Mouse (Mus musculus) thymus, adult 2 months (tissue): ENCODE results near the gene Clspn. TPM values are rescaled to one million over a fixed set of nuclear protein-coding genes. Genes with fewer than 3 reads are reported as not detected.

Experiments
- DNase-seq: peaks from one replicate; pipeline ENCODE4 v3.0.0; 2021
- H3K27ac ChIP-seq: fragments of 200-500 bp; 2 replicates; pipeline ENCODE4 v1.5.1; 2012; ENCODE audit warnings: low read length, control low read depth; ENCODE audit not compliant: control insufficient read depth, insufficient read depth
- H3K27me3 ChIP-seq: fragments of 200-500 bp; 2 replicates; pipeline ENCODE4 v1.6.1; 2012; ENCODE audit warnings: mild to moderate bottlenecking, low read length, moderate library complexity, mixed read lengths; ENCODE audit not compliant: control insufficient read depth, insufficient read depth
- H3K36me3 ChIP-seq: fragments of 200-500 bp; 2 replicates; pipeline ENCODE4 v1.6.1; 2012; ENCODE audit warnings: mild to moderate bottlenecking, low read length, moderate library complexity; ENCODE audit not compliant: control insufficient read depth, insufficient read depth
- H3K4me1 ChIP-seq: fragments of 200-500 bp; replicated peaks from 2 replicates; pipeline ENCODE4 v1.6.1; 2012; ENCODE audit warnings: low read length; ENCODE audit not compliant: control insufficient read depth, insufficient read depth
- H3K4me3 ChIP-seq: fragments of 200-500 bp; 2 replicates; pipeline ENCODE4 v1.5.1; 2012; ENCODE audit warnings: mild to moderate bottlenecking, low read length, control low read depth, moderate library complexity; ENCODE audit not compliant: control insufficient read depth, insufficient read depth
- CTCF ChIP-seq: fragments of 200-500 bp; IDR thresholded peaks from 2 replicates; pipeline ENCODE4 v1.5.1; 2012; ENCODE audit warnings: mild to moderate bottlenecking, control low read depth, low read length, moderate library complexity, borderline replicate concordance; ENCODE audit not compliant: control insufficient read depth, poor library complexity, insufficient read depth; ENCODE audit errors: extremely low read depth
- POLR2A ChIP-seq: fragments of 200-500 bp; IDR thresholded peaks from 2 replicates; pipeline ENCODE4 v1.6.1; 2012; ENCODE audit warnings: mild to moderate bottlenecking, low read length, control low read depth, moderate library complexity; ENCODE audit not compliant: control insufficient read depth, poor library complexity, insufficient read depth; ENCODE audit errors: extremely low read depth
- WGBS: fragments of 180-500 bp; shearing (Covaris S2); methylation state at CpG from one replicate; pipeline ENCODE4 v1.1.7; 2018; 5-methylcytosine and 5-hydroxymethylcytosine counted together
- polyA plus RNA-seq: library from polyadenylated mRNA; depleted of rRNA; stranded (reverse); fragments of >200 nt; gene quantifications from 2 replicates; pipeline ENCODE4 v1.2.3, GENCODE M21; 2012

Gene Clspn
- polyA plus RNA-seq, 1 experiment: 8.1 TPM

DNA sequence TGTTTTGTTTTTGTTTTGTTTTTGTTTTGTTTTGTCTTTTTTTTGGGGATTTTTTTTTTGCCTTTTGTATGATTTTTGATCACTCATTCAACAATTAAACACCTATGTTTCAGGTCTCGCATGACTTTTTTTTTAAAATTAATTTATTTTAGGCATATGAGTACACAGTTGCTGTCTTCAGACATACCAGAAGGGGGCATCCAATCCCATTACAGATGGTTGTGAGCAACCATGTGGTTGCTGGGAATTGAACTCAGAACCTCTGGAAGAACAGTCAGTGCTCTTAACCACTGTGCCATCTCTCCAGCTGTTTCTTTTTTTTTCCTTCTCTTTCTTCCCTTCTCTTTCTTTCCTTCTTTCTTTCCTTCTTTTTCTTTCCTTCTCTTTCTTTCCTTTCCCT, 3.0 kb upstream of the Clspn start:
- TF ChIP-seq POLR2A (no peak), CTCF (no peak)
- H3K4me3 ChIP-seq: no peak overlapping the region
- no peaks in the 10 kb centered on the region for H3K36me3 ChIP-seq
- no peak for DNase-seq
- H3K27ac ChIP-seq: no peak overlapping the region
- no peaks in the 10 kb centered on the region for H3K27me3 ChIP-seq
- 90% methylated on average over 1 of the region's 1 CpGs for WGBS
- H3K4me1 ChIP-seq: peaks cover 3% of the 10 kb centered on the region

DNA sequence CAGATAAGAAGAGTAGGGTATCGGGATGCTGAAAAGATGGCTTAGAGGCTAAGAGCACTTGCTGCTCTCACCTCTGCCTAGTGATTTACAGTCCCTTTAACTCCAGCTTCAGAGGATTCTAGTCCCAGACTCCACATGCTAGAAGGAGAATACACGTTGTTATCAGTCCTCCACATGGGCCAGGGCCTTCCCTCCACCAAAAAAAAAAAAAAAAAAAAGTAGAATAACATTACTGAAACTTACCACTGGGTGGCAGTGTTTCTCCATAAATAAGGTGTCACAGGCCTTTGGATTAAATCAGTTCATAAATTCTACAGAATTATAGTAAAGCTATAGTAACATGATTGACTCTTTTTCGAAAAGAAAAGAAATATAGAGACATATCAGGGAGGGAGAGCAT, 2.3 kb upstream of the Clspn start:
- no peak overlapping the region for H3K27ac ChIP-seq
- DNase-seq: peak; percentile 9
- WGBS: 34% methylated on average over 3 of the region's 3 CpGs
- peaks cover 3% of the 10 kb centered on the region for H3K4me1 ChIP-seq
- no peak overlapping the region for H3K4me3 ChIP-seq
- H3K36me3 ChIP-seq: no peaks in the 10 kb centered on the region
- TF ChIP-seq CTCF (no peak), POLR2A (no peak)
- H3K27me3 ChIP-seq: no peaks in the 10 kb centered on the region

DNA sequence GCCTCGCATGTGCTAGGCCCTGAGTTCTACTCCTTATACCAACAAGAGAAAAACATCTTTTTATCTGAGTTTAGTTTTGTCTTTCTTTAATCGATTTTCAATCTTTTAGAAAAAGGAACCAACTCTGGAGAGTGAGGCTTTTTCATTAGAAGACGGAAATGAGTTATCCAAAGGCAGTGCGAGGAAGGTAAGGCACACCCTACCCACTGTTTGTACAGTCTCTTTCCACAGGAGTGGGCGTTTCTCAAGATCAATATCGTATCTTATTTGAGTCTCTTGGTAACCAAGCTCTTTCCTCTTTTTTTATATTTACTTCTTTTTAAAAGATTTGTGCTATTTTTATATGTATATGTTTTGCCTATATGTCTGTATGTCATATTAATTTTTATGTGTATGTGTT, 7.1 kb downstream of the Clspn start:
- TF ChIP-seq POLR2A: no peak
- no peak for TF ChIP-seq CTCF
- no peaks in the 10 kb centered on the region for H3K27me3 ChIP-seq
- H3K4me3 ChIP-seq: no peak overlapping the region
- no peaks in the 10 kb centered on the region for H3K4me1 ChIP-seq
- no peak overlapping the region for H3K27ac ChIP-seq
- WGBS: 95% methylated on average over 6 of the region's 6 CpGs
- peaks cover 62% of the 10 kb centered on the region for H3K36me3 ChIP-seq
- DNase-seq: no peak

DNA sequence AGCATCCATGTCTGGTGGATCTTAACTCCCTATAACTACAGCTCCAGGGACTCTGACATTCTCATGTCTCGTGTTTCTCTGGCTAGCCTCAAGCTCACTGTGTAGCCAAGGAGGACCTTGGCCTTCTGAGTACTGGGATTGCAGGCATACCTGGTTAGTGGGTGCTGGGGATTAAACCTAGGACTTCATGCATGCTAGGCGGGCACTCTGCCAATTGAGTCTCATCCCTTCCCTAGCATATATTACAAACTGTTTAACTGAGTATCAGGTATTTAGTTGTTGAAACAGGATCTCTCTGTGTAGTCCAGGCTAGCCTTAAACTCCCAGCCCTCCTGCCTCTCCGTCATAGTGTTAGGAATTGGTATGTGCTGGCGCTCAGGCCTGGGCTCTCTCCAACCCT, 10.5 kb downstream of the Clspn start:
- no peaks in the 10 kb centered on the region for H3K4me1 ChIP-seq
- whole genome bisulfite sequencing: 98% methylated on average over 4 of the region's 4 CpGs
- no peak overlapping the region for H3K4me3 ChIP-seq
- H3K27me3 ChIP-seq: no peaks in the 10 kb centered on the region
- no peak for DNase-seq
- H3K36me3 ChIP-seq: peaks cover 83% of the 10 kb centered on the region
- H3K27ac ChIP-seq: no peak overlapping the region
- TF ChIP-seq POLR2A (no peak), CTCF (no peak)

DNA sequence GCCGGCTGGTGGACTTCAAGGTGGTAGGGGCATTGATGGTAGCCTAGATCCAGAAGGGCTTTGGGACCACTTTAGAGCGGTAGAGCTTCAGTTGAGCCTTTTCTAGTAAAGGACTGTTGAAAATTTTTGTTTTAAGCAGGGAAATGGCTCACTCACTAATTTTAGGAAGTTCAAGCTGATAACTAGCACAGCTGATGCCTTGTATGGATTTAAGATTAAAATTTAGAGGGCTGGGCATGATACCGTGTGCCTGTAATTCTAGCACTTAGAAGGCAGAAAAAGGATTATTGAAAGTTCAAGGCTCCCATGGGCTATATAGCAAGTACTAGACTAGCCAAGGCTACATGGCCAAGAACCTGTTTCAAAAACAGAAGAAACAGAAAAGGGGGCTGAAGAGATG, 13.0 kb downstream of the Clspn start:
- 95% methylated on average over 3 of the region's 3 CpGs for WGBS
- DNase-seq: no peak
- H3K36me3 ChIP-seq: peaks cover 88% of the 10 kb centered on the region
- no peak overlapping the region for H3K4me3 ChIP-seq
- H3K27ac ChIP-seq: no peak overlapping the region
- no peak for TF ChIP-seq CTCF
- TF ChIP-seq POLR2A: no peak
- no peaks in the 10 kb centered on the region for H3K4me1 ChIP-seq
- no peaks in the 10 kb centered on the region for H3K27me3 ChIP-seq

DNA sequence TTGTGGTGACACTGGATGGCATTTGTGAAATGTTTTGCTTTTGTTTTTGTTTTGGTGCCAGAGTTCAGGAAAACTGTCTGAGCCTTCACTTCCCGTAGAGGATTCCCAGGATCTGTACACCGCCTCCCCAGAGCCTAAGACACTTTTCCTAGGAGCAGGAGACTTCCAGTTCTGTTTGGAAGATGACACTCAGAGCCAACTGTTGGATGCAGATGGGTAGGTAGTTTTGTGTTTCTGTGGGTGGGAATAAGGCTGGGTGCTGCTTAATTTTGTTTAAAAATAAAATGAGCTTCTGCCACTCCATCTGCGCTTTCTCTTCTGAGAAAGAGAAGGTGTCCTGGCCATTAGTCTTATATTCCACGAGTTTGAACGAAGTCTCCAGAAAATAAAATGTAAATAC, 19.5 kb downstream of the Clspn start:
- TF ChIP-seq CTCF (no peak), POLR2A (no peak)
- Histone ChIP-seq H3K27me3 (no peaks in the 10 kb centered on the region), H3K4me1 (no peaks in the 10 kb centered on the region), H3K36me3 (peaks cover 88% of the 10 kb centered on the region), H3K27ac (no peak overlapping the region), H3K4me3 (no peak overlapping the region)
- WGBS: 98% methylated on average over 5 of the region's 5 CpGs
- no peak for DNase-seq

DNA sequence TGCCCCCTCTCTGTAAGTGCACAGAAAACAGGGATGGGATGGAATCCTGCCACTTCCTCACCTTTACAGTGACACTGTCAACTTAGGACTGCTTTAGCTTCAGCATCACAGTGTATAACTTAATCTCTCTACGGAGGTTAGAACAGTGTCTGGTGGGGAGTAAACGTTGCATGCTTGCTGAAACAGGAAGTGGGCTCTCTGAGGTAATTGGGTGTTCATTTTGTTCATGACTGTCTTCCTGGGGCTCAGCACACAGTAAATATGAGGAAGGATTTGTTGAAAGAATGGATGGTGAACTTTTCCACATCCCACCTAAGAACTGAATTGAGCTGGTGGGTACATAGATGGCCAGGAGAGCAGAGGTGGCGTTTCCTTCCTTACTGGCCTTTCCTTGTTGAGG, 21.2 kb downstream of the Clspn start:
- H3K27ac ChIP-seq: no peak overlapping the region
- H3K27me3 ChIP-seq: no peaks in the 10 kb centered on the region
- H3K36me3 ChIP-seq: peaks cover 86% of the 10 kb centered on the region
- DNase-seq: no peak
- TF ChIP-seq POLR2A: no peak
- TF ChIP-seq CTCF: no peak
- no peak overlapping the region for H3K4me3 ChIP-seq
- no peaks in the 10 kb centered on the region for H3K4me1 ChIP-seq
- 38% methylated on average over 3 of the region's 3 CpGs for WGBS

DNA sequence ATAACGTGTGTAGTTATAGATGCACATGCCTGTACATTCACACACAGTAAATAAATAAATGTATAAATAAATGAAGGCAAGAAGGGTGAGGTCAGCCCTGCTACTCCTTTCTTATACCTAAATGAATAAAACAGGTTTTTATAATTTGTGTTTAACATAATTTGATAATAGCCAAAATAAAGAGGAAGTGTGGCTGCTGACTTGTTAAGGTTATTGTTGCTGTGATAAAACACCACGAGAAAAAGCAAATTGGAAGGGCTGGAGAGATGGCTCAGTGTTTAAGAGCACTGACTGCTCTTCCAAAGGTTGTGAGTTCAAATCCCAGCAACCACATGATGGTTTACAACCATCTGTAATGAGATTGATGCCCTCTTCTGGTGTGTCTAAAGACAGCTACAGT, 22.3 kb downstream of the Clspn start:
- TF ChIP-seq POLR2A (no peak), CTCF (no peak)
- WGBS: 95% methylated on average over 2 of the region's 2 CpGs
- no peak overlapping the region for H3K4me3 ChIP-seq
- H3K27me3 ChIP-seq: no peaks in the 10 kb centered on the region
- H3K36me3 ChIP-seq: peaks cover 83% of the 10 kb centered on the region
- no peak overlapping the region for H3K27ac ChIP-seq
- no peaks in the 10 kb centered on the region for H3K4me1 ChIP-seq
- no peak for DNase-seq
